Mouse (Mus musculus) megakaryocyte progenitor cell, adult 5-6 weeks (primary cell): ENCODE data around the gene Arrdc2. TPM values are rescaled to one million over a fixed set of nuclear protein-coding genes. Genes with fewer than 3 reads are reported as not detected.

Experiments used
- ATAC-seq: replicated peaks from 2 replicates; pipeline ENCODE4 v1.8.0; 2016; ENCODE audit warnings: mild to moderate bottlenecking, moderate TSS enrichment, inconsistent platforms; ENCODE audit not compliant: poor library complexity
- total RNA-seq, 2 experiments: library from RNA; stranded (forward) in 1 of 2; stranded (reverse) in 1 of 2; fragments of 157-497, 149-512 nt in 1 of 2; fragments of 200-1000 nt in 1 of 2; gene quantifications; 2 replicates each; pipeline versions ENCODE4 v1.2.3 to v1.2.4; 2015 to 2017

The Arrdc2 gene
- total RNA-seq (2015) (6.0 and 8.6 TPM in 2 replicates), total RNA-seq (2017) (4.8 and 8.8 TPM in 2 replicates)

- ATAC-seq, result peak; percentile 78
Observed at GRCm38 (mm10) chr8:70839408-70840351, at the start of gene Arrdc2. Gene Arrdc2 (minus strand): TSS chr8:70839720.

- ATAC-seq, result peak; percentile 64
Observed at GRCm38 (mm10) chr8:70887669-70888068, 48.1 kb upstream of the Arrdc2 start.

DNA sequence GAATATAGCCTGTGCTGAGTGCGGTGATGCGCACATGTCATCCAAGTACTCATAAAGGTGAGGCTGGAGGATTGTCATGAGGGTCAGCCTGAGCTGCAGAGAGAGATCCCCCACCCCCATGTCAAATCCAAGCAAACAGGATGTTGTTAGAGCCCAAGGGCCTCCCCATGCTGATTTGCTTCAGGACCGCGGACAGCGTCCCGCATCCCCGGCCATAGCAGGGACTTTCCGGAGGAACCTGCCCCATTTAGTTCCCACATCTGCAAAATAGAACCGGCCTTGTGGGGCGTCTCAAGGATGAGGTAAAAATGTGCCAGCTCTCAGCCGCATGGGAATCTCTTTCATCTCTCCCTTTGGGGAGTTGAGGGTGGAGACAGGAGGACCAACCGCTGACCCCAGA is 46.1 kb upstream of the Arrdc2 start:
- ATAC-seq, result peak; percentile 79

DNA sequence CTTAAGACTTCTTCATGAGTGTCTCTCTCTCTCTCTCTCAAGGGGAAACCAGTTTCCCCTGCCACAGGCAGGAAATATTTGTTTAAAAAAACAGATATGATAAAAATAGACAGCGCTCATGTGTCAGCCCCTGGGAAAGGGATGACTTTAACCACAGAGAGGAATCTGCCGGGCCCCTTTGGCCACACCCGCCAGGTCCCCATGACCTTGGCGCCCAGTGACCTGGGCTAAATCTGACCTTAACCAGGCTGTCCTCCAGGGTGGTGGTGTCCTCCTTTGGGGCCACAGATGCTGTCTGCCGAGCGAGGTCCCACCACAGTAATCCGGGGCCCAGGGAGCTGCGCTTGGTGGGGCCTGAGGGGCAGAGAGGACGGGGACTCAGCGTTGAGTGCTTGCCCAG is 45.2 kb upstream of the Arrdc2 start:
- no peak for ATAC-seq

- ATAC-seq, result no peak
Observed at GRCm38 (mm10) chr8:70884186-70884585, 44.7 kb upstream of the Arrdc2 start.

DNA sequence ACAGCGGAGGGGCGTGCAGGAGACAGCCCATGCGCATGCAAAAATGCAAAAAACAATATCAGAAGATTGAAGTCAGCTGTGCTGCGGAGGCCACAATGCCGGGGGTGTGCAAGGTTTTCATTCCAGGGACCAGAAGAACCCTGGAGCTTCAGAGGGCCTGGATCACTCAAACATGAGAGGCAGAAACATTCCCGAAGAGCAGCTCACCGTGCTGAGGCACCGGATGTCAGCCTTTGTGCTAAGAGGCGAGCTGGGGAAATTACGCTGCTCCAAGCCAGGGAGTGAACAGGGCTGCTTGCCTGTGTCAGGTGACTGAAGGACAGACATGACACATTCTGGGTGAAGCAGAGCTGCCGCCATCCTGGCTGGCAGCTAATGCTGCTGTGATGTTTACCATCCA is 41.0 kb upstream of the Arrdc2 start:
- ATAC-seq, result no peak

DNA sequence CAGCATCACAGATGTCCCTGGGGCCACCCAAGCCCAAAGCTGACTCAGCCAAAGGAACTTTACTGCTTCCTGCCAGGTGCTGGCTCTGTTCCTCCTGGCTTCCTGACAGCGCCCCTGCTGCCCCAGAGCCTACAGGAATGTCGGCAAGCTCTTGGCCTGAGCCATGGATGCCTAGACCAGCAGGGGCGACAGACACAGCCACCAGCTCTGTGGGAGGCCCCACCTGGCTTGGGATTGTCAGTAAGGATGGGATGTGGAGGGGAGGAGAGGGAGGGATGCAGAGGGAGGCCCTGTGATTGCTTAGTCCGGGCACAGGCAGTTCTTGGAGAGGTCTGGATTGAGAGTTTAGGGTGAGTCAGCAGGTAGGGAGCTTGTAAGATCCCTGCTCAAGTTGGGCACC is 40.6 kb upstream of the Arrdc2 start:
- no peak for ATAC-seq

- no peak for ATAC-seq
Observed at GRCm38 (mm10) chr8:70879500-70879899, 40.0 kb upstream of the Arrdc2 start.

DNA sequence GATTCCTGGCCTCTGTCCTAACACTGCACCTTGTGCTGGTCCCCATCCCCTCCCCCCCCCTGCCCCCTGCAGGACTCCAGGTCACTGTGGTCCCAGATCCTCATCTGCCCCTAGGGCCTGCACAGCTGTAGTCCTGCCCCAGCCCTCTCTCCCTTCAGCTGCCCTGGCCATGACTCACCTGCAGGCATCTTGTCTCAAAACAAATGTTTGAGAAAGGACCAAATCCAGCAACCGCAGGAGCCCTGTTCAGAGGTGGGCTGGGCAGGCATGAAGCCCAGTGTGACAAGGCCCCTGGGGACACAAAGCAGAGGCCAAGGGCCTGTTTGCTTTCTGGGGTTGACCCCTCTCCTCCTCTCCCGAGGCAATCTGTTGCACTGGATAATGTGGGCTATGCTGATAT is 38.7 kb upstream of the Arrdc2 start:
- ATAC-seq, result no peak

DNA sequence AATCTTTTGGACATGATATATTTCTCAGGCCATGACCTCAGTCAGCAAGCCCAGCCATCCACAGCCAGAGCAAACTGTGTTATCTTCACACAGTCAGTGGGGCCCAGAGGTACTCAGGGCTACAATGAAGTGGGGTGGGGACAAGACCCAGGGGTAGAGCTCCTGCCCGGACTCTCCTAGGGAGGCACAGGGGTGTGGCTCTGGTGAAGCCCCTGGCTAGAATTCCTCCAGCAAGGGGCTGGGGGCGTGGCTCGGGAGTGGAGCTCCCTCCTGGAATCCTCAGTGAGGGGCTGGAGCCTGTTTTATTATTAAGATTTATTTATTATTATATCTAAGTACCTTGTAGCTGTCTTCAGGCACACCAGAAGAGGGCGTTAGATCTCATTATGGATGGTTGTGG is 36.9 kb upstream of the Arrdc2 start:
- ATAC-seq, result no peak

- ATAC-seq, result no peak
Observed at GRCm38 (mm10) chr8:70874441-70874840, 34.9 kb upstream of the Arrdc2 start.

DNA sequence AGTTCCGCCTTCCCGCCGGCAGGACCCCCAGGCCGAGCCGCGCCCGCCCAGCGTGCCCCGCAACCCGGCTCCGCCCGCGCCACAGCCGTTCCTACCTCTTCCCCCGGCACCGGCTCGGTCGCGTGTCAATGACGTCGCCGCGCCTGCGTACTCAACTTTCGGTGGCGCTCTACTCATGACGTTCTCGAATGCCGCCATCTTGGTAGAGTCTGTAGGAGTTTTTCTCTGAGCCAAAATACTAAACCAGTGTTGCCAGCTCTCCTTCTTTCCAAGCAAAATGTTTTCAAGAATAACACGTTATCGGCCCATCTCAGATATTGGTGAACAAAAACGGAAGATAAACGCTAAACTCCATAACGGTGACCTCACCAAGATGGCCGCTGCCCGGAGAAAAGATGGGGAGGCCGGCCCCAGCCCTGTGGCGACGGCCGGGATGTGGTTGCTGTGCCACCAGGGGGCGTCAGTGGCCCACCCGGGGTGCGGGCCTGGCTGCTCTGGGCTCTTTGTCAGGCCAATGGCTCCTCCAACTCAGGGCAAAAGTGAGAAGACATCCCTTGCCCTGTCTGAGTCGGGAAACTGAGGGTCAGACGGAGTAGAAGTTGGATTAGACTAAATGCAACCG is 34.0 kb upstream of the Arrdc2 start, which contains the start of gene Ccdc124:
Gene Ccdc124, minus strand, starts transcription at position 572 of the 622 bp plus-strand sequence.
- ATAC-seq, result peak; percentile 84

- ATAC-seq, result no peak
Observed at GRCm38 (mm10) chr8:70872643-70873363, 33.3 kb upstream of the Arrdc2 start.

GRCm38 (mm10) chr8:70871195-70871807 is 31.8 kb upstream of the Arrdc2 start:
- no peak for ATAC-seq

GRCm38 (mm10) chr8:70869601-70870041 is 30.1 kb upstream of the Arrdc2 start:
- peak; percentile 52 for ATAC-seq

DNA sequence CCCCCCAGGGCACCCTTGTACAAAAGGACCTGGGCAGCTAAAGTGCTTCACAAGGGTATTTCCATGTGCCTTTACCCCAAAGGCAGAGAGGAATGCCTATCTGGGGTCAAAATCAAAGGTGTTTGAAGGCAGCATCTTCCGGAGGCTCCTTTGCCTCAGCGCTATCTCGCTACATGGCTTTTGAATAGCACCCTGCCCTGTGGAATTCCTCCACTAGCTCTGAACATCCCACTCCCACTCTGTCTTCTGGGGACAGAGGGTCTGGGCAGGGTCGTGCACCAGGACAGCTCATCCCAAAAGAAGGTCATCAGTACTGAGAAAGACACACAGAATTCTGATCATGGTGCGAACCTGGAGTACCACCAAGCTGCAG is 29.7 kb upstream of the Arrdc2 start:
- no peak for ATAC-seq

DNA sequence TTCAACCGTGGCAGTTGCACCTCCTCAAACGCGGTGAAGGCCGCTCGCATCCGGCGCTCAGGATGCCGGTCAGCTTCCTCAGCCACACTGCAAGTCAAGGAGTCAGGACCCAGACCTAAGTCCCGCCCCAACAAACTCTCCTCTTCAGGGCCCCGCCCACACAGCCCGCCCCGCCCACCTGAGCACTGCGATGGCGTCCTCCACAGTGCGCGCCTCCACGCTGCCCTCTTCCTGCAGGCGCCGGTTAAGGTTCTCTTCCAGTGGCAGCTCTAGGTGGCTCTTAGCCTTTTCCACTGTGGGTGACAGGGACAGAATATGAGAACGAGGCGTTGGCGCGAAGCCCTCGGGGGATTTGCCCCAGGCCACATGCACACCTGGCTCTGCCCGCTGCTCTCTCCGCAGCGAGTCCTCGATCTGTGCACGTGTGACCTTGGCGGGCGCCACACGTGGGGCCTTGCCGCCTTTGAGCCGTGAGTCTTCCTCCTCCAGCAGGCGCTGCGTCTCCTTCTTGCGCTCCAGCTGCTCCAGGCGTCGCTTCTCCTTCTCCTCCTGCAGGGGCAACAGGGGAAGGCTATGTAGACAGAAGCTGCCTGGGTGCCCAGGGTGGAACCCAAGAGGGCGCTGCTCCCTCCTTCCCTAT is 29.2 kb upstream of the Arrdc2 start:
- ATAC-seq, result peak; percentile 40

DNA sequence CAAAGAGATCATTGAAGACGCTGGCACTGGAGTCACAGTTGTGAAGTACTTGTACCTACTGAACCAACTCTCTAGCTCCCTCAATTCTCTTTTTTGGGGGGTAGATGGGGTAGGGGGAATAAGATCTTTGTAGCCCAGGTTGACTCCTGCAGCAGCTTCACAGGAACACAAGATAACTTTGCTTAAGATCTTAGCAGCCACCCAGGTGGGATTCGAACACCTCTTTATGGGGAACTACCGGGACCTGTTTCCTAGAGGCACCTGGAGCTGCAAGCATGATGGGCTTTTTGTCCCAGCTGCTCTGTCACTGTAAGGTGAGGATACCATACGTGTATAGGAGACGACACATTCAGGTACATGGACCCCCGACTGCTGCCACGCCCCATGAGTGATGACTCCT is 27.0 kb upstream of the Arrdc2 start:
- no peak for ATAC-seq

DNA sequence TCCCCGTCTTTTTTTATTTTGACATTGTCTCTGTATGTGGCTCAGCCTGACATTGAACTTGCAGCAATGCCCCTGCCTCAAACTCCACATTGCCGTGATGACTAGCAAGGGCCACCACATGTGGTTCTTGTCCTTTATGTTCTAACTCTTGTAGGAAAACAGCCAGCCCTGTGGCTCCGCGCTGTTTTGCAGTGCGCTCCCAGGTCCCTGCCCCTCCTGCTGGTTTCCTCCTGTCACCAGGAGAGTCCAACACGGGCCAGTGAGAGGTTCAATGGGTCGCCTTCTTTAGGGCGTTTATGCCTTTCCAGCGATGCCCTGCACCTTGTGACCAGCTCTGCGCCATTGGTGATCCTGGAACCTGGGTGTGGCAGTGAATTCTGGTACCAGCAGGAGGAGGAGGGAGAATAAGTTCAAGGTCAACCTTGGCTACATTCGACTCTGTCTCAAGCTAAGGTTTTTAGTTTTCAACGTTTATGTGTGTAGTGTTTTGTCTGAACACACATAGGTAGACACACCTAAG is 26.5 kb upstream of the Arrdc2 start:
- no peak for ATAC-seq

DNA sequence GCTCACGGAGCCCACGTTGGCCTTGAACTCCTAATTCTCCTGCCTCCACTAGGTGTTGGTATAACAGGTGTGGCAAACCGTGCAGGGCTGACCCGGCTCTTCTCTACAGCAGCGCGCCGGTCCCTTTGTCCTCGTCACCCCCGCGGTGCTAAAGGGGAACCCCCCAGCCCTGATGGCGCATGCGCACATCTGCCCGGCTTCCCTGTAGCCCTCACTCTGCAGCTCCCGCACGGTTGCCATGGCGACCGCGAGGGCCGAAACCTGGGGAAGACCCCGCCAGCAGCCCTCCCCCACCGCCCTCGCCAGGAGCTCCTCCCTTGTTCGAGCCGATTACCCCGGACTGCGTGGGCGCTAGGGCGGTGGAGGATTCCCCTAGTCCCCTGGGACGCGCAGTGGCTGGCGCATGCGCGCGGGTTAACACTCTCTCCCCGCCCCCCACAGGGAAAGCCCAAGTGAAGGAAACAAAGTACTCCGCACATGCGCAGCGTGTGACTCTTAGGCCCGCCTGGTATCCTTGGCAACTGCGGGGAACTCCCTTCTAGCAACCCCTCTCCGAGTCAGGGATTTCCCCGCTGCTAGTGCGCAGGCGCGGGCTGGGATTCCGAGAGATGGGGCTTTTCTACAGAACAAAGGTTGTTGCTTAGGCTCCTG is 26.0 kb upstream of the Arrdc2 start:
- peak; percentile 71 for ATAC-seq
